Mouse (Mus musculus): ENCODE data around the gene Aup1. TPM values are rescaled to one million over a fixed set of nuclear protein-coding genes. Genes with fewer than 3 reads are reported as not detected.

Gene Aup1
- polyA plus RNA-seq, 1 experiment from 2014 or later: 109 TPM

DNA sequence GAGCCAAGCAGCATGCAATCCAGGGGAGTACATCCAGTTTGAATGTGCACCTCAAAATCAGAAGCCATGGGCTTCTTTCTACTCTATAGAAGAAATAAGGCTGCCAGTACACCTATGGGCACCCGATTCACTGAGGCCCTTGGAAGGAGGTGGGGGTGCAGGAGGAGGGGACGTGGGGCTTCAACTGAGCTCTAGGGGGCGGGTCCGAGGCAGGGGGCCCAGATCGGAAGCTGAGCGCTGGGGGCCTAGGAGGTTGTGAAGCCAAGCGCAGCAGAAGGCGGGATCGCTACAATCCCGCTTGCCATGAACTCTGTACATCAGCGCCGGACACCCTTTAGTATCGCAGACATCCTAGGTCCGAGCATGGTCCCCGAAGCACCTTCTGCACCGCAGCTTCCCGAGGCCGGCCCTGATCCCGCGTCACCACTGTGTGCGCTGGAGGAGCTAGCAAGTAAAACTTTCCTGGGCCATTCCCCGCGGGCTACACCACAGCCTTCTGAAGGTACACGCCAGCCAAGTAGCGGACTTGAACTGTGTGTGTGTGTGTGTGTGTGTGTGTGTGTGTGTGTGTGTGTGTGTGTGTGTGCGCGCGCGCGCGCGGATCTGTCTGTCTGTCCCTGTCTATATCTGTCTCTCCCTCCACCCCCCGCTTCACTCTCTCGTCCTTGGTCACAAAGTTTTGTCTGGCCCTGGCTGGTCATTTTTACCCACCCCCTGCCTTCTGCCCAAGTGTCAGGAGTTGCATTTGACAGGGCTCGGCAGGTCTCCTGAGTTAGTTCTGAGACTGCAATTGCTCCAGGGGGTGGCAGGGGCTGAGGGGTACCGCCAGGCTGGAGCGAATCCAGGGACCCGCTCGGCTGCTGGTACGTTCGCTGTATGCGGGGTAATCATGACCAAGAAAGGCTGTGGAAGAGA, 32.1 kb downstream of the Aup1 start, which contains the start of gene Lbx2:
TSS of gene Lbx2 (plus strand) at position 247 of the 915 bp plus-strand sequence.
- peaks cover 91% of the 10 kb centered on the region for H3K27me3 ChIP-seq (ENCODE audit: control insufficient read depth, insufficient read depth, low read length)
- peaks cover 10% of the 10 kb centered on the region; the same call in 1 of the 2 replicates for H3K36me3 ChIP-seq (replicated peaks; ENCODE audit: control insufficient read depth, insufficient read depth)
- ATAC-seq (ENCODE audit: low FRiP score) (no peak), DNase-seq (ENCODE audit: low spot score) (no peak)
- H3K4me2 ChIP-seq (replicated peaks): peak within 1 kb of the TSS; percentile 31; the same call in 1 of the 2 replicates
- no peaks in the 10 kb centered on the region for H3K9me3 ChIP-seq (ENCODE audit: control insufficient read depth, low read length)
- H3K9ac ChIP-seq: no peak within 1 kb of the TSS
- no peak within 1 kb of the TSS for H3K4me3 ChIP-seq (replicated peaks; ENCODE audit: low read length)
- H3K27ac ChIP-seq: no peak within 1 kb of the TSS
- 4% methylated on average over 42 of the region's 42 CpGs for WGBS
- H3K4me1 ChIP-seq (replicated peaks; ENCODE audit: control insufficient read depth, insufficient read depth, low read length): no peaks in the 10 kb centered on the region

DNA sequence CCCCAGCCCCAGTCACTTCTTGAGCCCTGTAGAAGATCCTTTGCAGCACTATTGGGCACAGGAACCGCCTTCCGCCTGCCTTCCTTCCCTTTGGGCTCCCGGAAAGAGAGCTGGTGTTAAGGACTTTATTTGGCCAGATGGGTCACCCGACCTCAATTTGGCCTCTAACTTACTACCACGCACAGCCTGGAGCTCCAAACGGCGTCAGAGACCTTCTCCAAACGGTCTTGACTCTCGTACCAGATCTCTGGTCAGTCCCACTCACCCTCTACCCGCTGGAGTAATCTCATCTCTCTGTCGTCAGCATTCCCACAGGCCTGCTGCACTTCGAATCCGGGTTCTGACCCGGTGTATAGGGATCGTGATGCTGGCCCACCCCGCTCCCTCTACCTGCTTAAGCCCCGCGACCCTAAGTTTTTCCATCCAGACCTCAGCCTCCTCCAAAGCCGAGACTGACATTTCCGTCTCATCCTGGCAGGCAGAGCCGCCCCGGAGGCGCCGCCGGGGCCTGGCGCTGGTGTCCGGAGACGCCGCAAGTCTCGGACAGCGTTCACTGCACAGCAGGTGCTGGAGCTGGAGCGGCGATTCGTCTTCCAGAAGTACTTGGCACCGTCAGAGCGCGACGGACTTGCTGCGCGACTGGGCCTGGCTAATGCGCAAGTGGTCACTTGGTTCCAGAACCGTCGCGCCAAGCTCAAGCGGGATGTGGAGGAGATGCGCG, 33.0 kb downstream of the Aup1 start:
- Histone ChIP-seq H3K36me3 (replicated peaks; ENCODE audit: control insufficient read depth, insufficient read depth) (peaks cover 2% of the 10 kb centered on the region; the same call in 1 of the 2 replicates), H3K4me1 (replicated peaks; ENCODE audit: control insufficient read depth, insufficient read depth, low read length) (no peaks in the 10 kb centered on the region), H3K9ac (no peak overlapping the region), H3K9me3 (ENCODE audit: control insufficient read depth, low read length) (no peaks in the 10 kb centered on the region), H3K4me2 (replicated peaks) (peak overlapping the region; percentile 31), H3K27ac (no peak overlapping the region), H3K4me3 (replicated peaks; ENCODE audit: low read length) (no peak overlapping the region), H3K27me3 (ENCODE audit: control insufficient read depth, insufficient read depth, low read length) (peaks cover 84% of the 10 kb centered on the region)
- under 1% methylated on average over 47 of the region's 47 CpGs for WGBS
- no peak for ATAC-seq (ENCODE audit: low FRiP score)
- DNase-seq (ENCODE audit: low spot score): no peak

- WGBS: 4% methylated on average over 9 of the region's 9 CpGs
- no peak for DNase-seq (ENCODE audit: low spot score)
- Histone ChIP-seq H3K4me1 (replicated peaks; ENCODE audit: control insufficient read depth, insufficient read depth, low read length) (no peaks in the 10 kb centered on the region), H3K4me2 (replicated peaks) (no peak overlapping the region), H3K36me3 (replicated peaks; ENCODE audit: control insufficient read depth, insufficient read depth) (no peaks in the 10 kb centered on the region), H3K9ac (no peak overlapping the region), H3K27me3 (ENCODE audit: control insufficient read depth, insufficient read depth, low read length) (peaks cover 84% of the 10 kb centered on the region), H3K4me3 (replicated peaks; ENCODE audit: low read length) (no peak overlapping the region), H3K27ac (no peak overlapping the region), H3K9me3 (ENCODE audit: control insufficient read depth, low read length) (no peaks in the 10 kb centered on the region)
- ATAC-seq (ENCODE audit: low FRiP score): no peak
These were observed 33.6 kb downstream of the Aup1 start for GRCm38 (mm10) chr6:83087926-83088260.

GRCm38 (mm10) chr6:83092416-83093127, 38.3 kb downstream of the Aup1 start:
- Histone ChIP-seq H3K9me3 (ENCODE audit: control insufficient read depth, low read length) (no peaks in the 10 kb centered on the region), H3K27me3 (ENCODE audit: control insufficient read depth, insufficient read depth, low read length) (peaks cover 40% of the 10 kb centered on the region)
- 36% methylated on average over 6 of the region's 6 CpGs for WGBS

DNA sequence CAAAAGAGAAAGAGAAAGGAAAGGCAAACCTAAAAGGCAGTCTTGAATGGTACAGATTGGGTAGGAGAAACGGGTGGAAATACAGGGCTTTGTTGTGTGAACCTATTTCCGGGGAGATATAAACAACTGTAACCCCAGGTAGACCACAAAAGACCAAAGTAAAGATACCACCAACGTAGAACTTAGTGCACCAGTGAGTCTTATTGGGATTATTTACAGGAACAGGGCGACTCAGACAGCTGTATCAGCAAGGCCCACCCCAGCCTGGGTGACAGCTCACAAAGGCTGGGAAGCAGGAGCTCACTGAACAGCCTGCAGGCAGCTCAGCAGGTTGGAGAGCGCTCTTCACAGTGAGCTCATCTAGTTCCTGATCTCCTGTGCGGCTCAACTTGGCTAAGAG, 41.6 kb downstream of the Aup1 start:
- Histone ChIP-seq H3K27me3 (ENCODE audit: control insufficient read depth, insufficient read depth, low read length) (peaks cover 8% of the 10 kb centered on the region; the same call in 1 of the 2 replicates), H3K9me3 (ENCODE audit: control insufficient read depth, low read length) (no peaks in the 10 kb centered on the region), H3K4me1 (replicated peaks; ENCODE audit: control insufficient read depth, insufficient read depth, low read length) (no peaks in the 10 kb centered on the region), H3K36me3 (replicated peaks; ENCODE audit: control insufficient read depth, insufficient read depth) (no peaks in the 10 kb centered on the region), H3K4me3 (replicated peaks; ENCODE audit: low read length) (no peak overlapping the region), H3K4me2 (replicated peaks) (no peak overlapping the region), H3K9ac (no peak overlapping the region), H3K27ac (no peak overlapping the region)
- WGBS: 49% methylated on average over 6 of the region's 6 CpGs
- ATAC-seq (ENCODE audit: low FRiP score) (no peak), DNase-seq (ENCODE audit: low spot score) (no peak)

More at GRCm38 (mm10) chr6:83092416-83093127, 38.3 kb downstream of the Aup1 start:
- Histone ChIP-seq H3K36me3 (replicated peaks; ENCODE audit: control insufficient read depth, insufficient read depth) (no peaks in the 10 kb centered on the region), H3K4me3 (replicated peaks; ENCODE audit: low read length) (no peak overlapping the region), H3K4me2 (replicated peaks) (no peak overlapping the region), H3K9ac (no peak overlapping the region), H3K4me1 (replicated peaks; ENCODE audit: control insufficient read depth, insufficient read depth, low read length) (no peaks in the 10 kb centered on the region), H3K27ac (no peak overlapping the region)
- ATAC-seq (ENCODE audit: low FRiP score) (no peak), DNase-seq (ENCODE audit: low spot score) (no peak)

- H3K9me3 ChIP-seq (ENCODE audit: control insufficient read depth, low read length): no peaks in the 10 kb centered on the region
- DNase-seq (ENCODE audit: low spot score): no peak
- H3K9ac ChIP-seq: no peak overlapping the region
- no peaks in the 10 kb centered on the region for H3K27me3 ChIP-seq (ENCODE audit: control insufficient read depth, insufficient read depth, low read length)
- ATAC-seq (ENCODE audit: low FRiP score): no peak
- no peaks in the 10 kb centered on the region for H3K36me3 ChIP-seq (replicated peaks; ENCODE audit: control insufficient read depth, insufficient read depth)
- peaks cover 11% of the 10 kb centered on the region for H3K4me1 ChIP-seq (replicated peaks; ENCODE audit: control insufficient read depth, insufficient read depth, low read length)
- H3K4me2 ChIP-seq (replicated peaks): no peak overlapping the region
- H3K27ac ChIP-seq: no peak overlapping the region
- WGBS: 59% methylated on average over 2 of the region's 2 CpGs
- H3K4me3 ChIP-seq (replicated peaks; ENCODE audit: low read length): no peak overlapping the region
These were observed 44.1 kb downstream of the Aup1 start for GRCm38 (mm10) chr6:83098411-83098810.

DNA sequence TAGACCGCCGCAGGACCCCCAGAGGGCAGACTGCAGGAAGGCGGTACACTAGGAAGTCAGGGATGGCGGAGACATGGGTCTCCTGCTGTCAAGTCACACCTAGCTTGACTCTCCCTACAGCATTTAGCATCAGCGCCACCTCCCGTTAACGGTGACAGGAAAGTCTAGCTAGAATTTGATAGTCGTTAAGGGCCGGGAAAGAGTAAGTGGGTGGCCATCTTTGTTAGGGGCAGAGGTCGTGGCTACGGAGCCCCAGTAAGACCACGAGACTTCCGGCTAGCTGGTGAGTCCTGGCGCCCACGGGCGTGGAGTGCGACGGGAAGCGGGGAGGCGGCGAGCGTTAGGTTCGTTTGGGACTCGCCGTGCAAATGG, 47.0 kb downstream of the Aup1 start, which contains the start of the genes Ccdc142 and Gm42688:
TSS of gene Ccdc142 (plus strand) at position 286 of the 372 bp plus-strand sequence.
TSS of gene Gm42688 (plus strand) at position 302 of the 372 bp plus-strand sequence.
- peaks cover 12% of the 10 kb centered on the region for H3K4me1 ChIP-seq (replicated peaks; ENCODE audit: control insufficient read depth, insufficient read depth, low read length)
- H3K27ac ChIP-seq: peak within 1 kb of the TSS; percentile 63
- H3K4me2 ChIP-seq (replicated peaks): peak within 1 kb of the TSS; percentile 95
- peak within 1 kb of the TSS; percentile 75 for H3K9ac ChIP-seq
- peak within 1 kb of the TSS; percentile 53 for H3K4me3 ChIP-seq (replicated peaks; ENCODE audit: low read length)
- under 1% methylated on average over 25 of the region's 25 CpGs for WGBS
- DNase-seq (ENCODE audit: low spot score) (peak; percentile 85), ATAC-seq (ENCODE audit: low FRiP score) (peak; percentile 88)
- no peaks in the 10 kb centered on the region for H3K27me3 ChIP-seq (ENCODE audit: control insufficient read depth, insufficient read depth, low read length)
- H3K9me3 ChIP-seq (ENCODE audit: control insufficient read depth, low read length): no peaks in the 10 kb centered on the region
- peaks cover 3% of the 10 kb centered on the region; the same call in 1 of the 2 replicates for H3K36me3 ChIP-seq (replicated peaks; ENCODE audit: control insufficient read depth, insufficient read depth)

- H3K4me1 ChIP-seq (replicated peaks; ENCODE audit: control insufficient read depth, insufficient read depth, low read length): peaks cover 12% of the 10 kb centered on the region
- H3K36me3 ChIP-seq (replicated peaks; ENCODE audit: control insufficient read depth, insufficient read depth): peaks cover 7% of the 10 kb centered on the region
- no peaks in the 10 kb centered on the region for H3K9me3 ChIP-seq (ENCODE audit: control insufficient read depth, low read length)
- DNase-seq (ENCODE audit: low spot score) (peak; percentile 58), ATAC-seq (ENCODE audit: low FRiP score) (peak; percentile 79)
- H3K27me3 ChIP-seq (ENCODE audit: control insufficient read depth, insufficient read depth, low read length): no peaks in the 10 kb centered on the region
- H3K4me2 ChIP-seq (replicated peaks): peak overlapping the region; percentile 95
- peak overlapping the region; percentile 75 for H3K9ac ChIP-seq
- peak overlapping the region; percentile 63 for H3K27ac ChIP-seq
- H3K4me3 ChIP-seq (replicated peaks; ENCODE audit: low read length): peak overlapping the region; percentile 53
- under 1% methylated on average over 73 of the region's 74 CpGs for WGBS
These were observed 47.6 kb downstream of the Aup1 start for GRCm38 (mm10) chr6:83101688-83102556.

All from hindbrain, embryonic 14.5 days (tissue).